Mouse (Mus musculus) megakaryocyte-erythroid progenitor cell, adult 5 weeks (primary cell): ENCODE results near the gene 4930519G04Rik. TPM values are rescaled to one million over a fixed set of nuclear protein-coding genes. Genes with fewer than 3 reads are reported as not detected.

ENCODE experiments used
- polyA plus RNA-seq: library from polyadenylated mRNA; stranded (reverse); fragments of >175 nt; gene quantifications from 2 replicates; pipeline ENCODE4 v1.2.3, GENCODE M21; 2012

Gene 4930519G04Rik
- polyA plus RNA-seq = not detected in 2 replicates

GRCm38 (mm10) chr5:114853364-114853763, at the start of gene 4930519G04Rik:
Gene 4930519G04Rik (plus strand): TSS chr5:114853664.

DNA sequence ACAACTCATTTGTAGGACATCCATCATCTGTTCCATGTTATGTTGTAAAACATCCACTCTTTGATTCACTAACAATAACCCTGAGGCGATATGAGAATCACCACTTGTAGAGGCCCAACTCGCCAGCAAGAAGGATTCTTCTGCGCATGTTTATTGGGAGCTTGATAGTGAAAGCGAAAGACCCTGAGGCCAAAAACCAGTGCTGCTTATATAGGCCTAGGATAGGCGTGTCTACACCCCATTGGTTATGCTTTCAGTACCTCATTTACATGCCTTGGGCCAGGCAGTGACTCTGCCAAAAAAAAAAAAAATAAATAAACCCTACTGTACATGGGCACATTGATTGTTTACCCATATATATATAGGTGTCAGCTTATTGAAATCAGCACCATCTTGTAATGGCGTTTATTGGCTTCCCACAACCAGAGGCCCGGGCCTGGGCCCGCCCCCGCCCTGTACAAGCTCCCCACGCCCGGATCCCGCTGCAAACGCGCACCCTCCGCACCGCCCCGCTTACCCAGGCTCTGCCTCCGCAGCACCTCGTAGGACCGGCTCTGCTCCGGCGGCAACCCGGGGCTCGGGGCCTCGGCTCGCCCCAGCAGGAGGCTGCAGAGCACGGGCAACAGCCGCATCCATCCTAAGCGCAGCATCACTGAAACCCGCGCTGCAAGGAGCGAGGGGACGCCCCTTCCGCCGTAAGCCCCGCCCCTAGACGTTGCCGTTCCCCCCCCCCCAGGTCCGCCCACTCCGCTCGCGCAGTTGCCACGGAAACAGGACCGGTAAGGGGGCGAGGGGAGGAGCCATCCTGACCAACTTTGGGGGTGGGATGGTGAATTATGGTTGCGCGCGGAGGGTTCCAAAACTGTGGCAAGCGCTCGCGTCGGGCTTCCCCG, 30.4 kb upstream of the 4930519G04Rik start, which contains the start of gene 1500011B03Rik:
TSS of gene 1500011B03Rik (minus strand) at position 673 of the 893 bp plus-strand sequence.

DNA sequence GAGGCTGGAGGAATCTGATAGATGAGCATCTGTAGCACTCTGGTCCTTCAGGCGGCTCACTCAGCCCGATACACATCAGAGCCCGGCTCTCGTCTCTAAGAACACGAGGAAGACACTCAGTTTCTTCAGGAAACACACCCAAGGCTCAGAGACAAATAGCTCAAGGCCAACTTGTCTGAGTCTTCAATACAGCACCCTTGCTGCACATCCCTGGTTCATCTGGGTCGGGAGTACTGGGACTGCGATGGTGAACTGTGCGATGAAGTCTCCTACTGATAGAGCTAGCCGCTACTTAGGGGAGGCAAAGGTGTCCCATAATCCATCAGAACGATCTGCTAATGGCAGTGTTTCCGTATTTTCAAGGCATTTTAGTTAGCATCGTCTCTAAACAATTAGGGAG, 5.1 kb downstream of the 4930519G04Rik start, which contains the start of gene Gm9936:
TSS of gene Gm9936 (minus strand) at position 101 of the 400 bp plus-strand sequence.

DNA sequence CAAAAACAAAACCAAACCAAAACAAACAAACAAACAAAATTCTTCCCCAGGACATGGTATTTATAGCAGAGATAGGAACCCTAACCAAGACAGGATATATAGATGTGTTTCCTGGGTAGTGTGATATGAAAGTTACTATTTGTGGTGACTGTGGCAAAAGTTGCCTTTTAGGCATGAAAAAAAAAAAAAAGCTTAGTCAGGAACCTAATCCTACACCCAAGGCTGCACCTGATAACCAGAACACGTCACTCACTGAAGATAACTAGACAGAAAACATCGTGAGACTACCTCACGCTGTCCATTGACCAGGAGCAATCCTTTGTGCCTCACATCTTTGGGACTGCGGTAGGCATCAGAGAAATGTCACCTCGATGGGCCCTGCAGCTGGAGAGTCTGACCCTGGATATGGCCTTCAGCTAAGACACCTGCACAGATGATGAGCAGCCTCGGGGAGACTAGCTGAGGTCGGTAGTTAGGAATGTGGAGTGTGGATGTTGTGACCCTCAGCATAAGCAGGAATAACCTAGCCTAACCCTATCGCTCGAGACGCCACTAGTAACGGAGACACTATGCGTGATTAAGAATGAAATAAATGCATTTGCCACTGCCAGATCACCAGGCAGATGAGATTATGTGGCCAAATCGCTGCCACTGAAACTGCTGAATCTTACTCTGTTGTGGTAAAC, 43.4 kb downstream of the 4930519G04Rik start, which contains the start of gene Oasl2:
TSS of gene Oasl2 (plus strand) at position 249 of the 686 bp plus-strand sequence.

DNA sequence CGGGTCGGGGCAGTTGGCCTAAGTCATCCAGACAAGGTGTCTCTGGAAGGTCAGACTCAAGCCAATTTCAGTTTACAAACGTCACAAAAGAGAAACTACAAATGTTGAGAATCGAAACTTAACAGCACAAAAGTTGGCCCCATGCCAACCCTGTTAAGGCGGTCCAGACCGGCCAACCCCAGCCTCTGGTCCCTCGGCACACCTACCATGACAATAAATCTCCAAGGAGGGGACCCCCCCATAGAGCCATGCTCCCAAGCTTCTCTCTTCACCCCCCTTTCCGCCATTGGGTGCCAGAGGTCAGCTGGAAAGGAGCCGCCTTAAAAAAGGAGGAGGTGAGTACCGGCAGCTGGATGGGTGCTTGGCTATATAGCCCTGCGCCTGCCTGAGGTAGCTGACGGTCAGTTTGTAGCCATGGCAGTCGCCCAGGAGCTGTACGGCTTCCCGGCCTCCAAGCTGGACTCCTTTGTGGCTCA, 69.6 kb downstream of the 4930519G04Rik start, which contains the start of gene Oasl1:
TSS of gene Oasl1 (plus strand) at position 243 of the 476 bp plus-strand sequence.

Other genes starting within 250 kb of the 4930519G04Rik start
- 1.7 and 2.2 TPM in 2 replicates for gene Trpv4, start 195.2 kb upstream of the 4930519G04Rik start, polyA plus RNA-seq
- gene Gltp, start 162.7 kb upstream of the 4930519G04Rik start, polyA plus RNA-seq = 98.9 and 101 TPM in 2 replicates
- gene Tchp, start 145.9 kb upstream of the 4930519G04Rik start, polyA plus RNA-seq = 21.8 and 46.2 TPM in 2 replicates
- gene Ankrd13a, start 79.0 kb upstream of the 4930519G04Rik start, polyA plus RNA-seq = 507 and 570 TPM in 2 replicates
- gene Git2, start 78.1 kb upstream of the 4930519G04Rik start, polyA plus RNA-seq = 231 and 237 TPM in 2 replicates
- gene 1500011B03Rik, start 30.2 kb upstream of the 4930519G04Rik start, polyA plus RNA-seq = 69.0 and 76.2 TPM in 2 replicates
- not detected in 2 replicates for gene Gm9936, start 5.0 kb downstream of the 4930519G04Rik start, polyA plus RNA-seq
- gene Oasl2, start 43.3 kb downstream of the 4930519G04Rik start, polyA plus RNA-seq = 6.6 and 8.3 TPM in 2 replicates
- gene Oasl1, start 69.6 kb downstream of the 4930519G04Rik start, polyA plus RNA-seq = 18.2 and 23.9 TPM in 2 replicates
- gene 2210016L21Rik, start 88.5 kb downstream of the 4930519G04Rik start, polyA plus RNA-seq = 35.8 and 45.5 TPM in 2 replicates
- gene Hnf1a, start 117.4 kb downstream of the 4930519G04Rik start, polyA plus RNA-seq = 0.18 TPM in 1 of 2 replicates, not detected in the other
- 18.8 and 28.7 TPM in 2 replicates for gene Sppl3, start 157.5 kb downstream of the 4930519G04Rik start, polyA plus RNA-seq
- gene Gm10401, start 244.6 kb downstream of the 4930519G04Rik start, polyA plus RNA-seq = not detected in 2 replicates